Mouse (Mus musculus) megakaryocyte, embryonic 14.5 days (primary cell): ENCODE results near the gene Lemd1.

Experiments
- FLI1 ChIP-seq: IDR thresholded peaks from 2 replicates; pipeline ENCODE4 v1.6.1; 2012; ENCODE audit warnings: low read length, inconsistent platforms, mixed read lengths
- GATA1 ChIP-seq: IDR thresholded peaks from 3 replicates; pipeline ENCODE4 v1.6.1; 2012; ENCODE audit warnings: mixed read lengths, low read length, inconsistent platforms, borderline replicate concordance

GRCm38 (mm10) chr1:132200562-132201510 lies 9.6 kb downstream of the Lemd1 start:
- TF ChIP-seq GATA1 (no peak), FLI1 (no peak)
